Mouse (Mus musculus): ENCODE measurements around the gene Spsb2.

DNA sequence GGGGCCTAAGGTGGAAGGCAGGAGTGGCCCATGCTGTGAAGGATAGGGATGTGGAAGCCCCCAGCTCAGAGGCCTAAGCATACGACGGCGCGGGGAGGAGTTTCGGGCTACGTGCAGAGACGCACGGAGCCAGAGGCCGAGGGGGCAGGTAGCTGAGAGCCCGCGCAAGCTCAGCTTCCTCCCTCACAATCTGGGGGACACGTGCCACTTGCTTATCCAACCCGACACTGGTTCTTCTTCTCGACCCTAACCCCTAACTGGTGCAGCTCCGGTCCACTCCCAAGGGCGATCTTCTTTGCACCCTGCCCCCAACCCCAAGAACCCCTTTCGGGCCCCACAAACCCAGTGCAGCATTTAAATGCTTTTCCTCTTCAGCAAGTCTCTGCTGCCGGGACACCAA lies 5.0 kb downstream of the Spsb2 start:
- TF ChIP-seq CTCF (IDR thresholded peaks at IDR 0.05; ENCODE audit: control insufficient read depth, insufficient read depth, insufficient replicate concordance, low read depth, low read length) (no peak), POLR2A (IDR thresholded peaks at IDR 0.05; ENCODE audit: control insufficient read depth, low read depth, low read length) (no peak)
